Mouse (Mus musculus) lung, postnatal 4 days (tissue): ENCODE results near the gene Pigc.

Experiments used
- DNase-seq, 2 experiments: peaks; one replicate each; pipeline ENCODE4 v3.0.0; 2021

The Pigc gene

DNA sequence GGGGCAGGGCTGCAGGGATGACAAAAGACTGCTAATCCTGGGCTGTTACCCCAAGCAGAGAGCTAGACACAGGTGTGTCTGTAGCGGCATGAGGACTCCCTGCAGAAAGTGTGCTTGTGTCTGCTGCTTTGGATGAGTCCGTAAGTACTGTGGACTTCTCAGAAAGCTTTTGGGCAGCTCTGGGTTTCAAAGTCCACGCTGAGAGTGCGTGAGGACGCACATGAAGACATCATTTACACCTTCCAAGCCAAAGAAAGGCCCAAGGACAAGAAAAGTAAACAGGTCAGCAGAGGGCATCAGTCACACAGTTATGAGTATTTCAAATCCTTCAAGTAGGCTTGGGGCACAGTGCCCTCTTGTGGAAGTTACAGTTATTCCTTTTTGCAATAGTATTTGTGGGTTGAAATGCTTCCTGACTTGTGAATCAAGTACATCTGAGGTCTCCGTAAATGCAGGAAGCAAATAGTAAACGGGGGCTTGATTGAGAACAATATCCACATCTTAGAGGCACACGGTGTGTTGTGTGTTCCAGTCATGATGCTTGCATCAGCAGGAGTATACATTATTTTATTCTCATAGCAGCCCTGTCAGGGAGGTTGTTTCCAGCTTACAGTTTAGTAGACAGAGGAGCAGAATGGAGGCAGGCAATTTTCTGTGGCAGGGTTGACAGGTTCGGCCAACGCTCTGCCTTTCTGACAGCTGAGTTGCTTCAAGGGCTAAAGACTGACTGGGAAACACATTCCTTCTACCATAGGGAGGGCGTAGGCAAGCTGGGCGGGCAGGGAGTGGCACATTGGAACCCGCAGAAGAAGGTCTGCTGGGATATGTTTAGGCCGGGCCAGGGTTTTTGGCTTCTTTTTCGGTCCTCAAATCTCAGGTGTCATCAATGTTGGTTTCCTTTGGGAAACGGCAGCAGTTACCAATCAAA is 7.5 kb downstream of the Pigc start:
- DNase-seq = peak in 1 of 2 experiments; percentile 85

DNA sequence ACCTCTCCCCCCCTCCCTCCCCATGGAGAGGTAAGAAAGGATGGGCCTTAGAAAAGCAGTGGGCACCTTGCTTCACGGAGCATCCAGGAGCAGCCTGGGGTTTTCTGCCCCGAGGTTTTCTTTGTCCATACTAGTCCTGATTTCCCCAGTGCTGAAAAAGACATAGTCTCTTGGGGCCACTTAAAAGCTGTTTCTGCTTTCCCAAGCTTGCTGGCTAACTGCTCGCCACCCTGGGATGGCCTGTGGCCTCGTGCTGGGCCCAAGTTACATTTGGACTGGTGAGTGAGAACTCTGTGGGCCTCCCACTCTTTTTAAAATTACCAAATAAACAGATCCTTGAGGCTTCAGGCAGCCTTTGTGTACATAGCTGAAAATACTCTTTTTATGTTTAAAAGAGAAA is 8.3 kb downstream of the Pigc start:
- DNase-seq = no peak

DNA sequence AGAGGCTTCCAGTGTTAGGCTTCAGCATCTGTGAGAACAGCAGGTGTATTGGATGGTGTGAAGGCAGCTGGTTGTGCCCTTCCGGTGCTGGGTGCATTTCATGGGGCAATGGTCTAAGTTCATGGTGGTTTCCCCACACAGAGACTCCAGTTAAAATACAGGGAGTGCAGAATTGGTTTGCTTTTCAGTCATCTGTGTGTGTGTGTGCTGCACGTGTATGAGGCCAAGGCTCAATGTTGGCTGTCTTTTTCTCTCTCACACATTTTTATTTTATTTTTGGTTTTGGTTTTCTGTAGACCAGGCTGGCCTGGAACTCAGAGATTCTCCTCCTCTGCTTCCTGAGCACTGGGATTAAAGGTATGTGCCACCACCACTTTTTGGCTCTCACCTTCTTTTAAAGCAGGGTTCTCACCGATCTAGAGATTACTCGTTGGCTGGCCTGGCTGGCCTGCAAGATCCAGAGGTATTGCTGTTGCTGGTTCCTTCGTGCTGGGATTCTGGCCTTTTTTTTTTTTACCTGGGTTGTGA is 9.3 kb downstream of the Pigc start:
- no peak for DNase-seq

DNA sequence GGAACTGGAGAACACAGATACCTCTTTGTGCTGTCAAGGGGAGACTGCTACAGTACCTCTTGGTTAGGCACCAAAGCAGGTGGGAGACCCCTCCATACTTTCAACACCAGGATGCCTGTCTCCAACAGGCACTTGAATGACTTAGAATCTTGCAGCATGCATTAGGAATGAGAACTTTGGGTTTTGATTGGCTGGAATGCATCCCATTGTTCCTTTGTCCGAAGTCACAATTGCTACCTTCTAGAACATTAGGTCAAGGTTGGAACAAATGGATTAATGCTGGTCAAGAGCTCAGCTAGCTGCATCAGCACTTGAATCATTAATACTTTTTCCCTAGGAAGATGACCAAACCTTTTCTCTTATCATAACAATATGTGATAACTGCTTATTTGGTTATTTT is 10.6 kb downstream of the Pigc start, which contains the start of gene 4930558K02Rik:
4930558K02Rik (minus strand) TSS at position 101 of the 400 bp plus-strand sequence.
- no peak for DNase-seq

DNA sequence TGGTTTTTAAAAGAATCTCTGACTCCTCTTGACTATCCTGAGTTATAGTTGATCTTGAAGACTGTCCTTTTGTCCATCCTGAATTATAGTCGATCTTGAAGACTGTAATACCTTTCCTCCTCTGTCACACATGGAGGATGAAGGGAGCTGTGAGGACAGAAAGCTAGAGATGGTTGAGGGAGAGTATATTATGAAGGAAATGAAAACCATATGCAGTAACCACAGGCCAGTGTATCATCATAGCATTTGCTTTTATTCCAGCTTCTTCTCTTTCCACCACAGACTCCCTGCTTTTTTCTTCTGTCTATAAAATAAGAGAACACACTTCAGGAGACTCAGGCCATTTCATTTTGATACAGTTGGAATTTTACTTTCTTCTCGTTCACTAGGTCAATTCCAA is 11.1 kb downstream of the Pigc start:
- no peak for DNase-seq

DNA sequence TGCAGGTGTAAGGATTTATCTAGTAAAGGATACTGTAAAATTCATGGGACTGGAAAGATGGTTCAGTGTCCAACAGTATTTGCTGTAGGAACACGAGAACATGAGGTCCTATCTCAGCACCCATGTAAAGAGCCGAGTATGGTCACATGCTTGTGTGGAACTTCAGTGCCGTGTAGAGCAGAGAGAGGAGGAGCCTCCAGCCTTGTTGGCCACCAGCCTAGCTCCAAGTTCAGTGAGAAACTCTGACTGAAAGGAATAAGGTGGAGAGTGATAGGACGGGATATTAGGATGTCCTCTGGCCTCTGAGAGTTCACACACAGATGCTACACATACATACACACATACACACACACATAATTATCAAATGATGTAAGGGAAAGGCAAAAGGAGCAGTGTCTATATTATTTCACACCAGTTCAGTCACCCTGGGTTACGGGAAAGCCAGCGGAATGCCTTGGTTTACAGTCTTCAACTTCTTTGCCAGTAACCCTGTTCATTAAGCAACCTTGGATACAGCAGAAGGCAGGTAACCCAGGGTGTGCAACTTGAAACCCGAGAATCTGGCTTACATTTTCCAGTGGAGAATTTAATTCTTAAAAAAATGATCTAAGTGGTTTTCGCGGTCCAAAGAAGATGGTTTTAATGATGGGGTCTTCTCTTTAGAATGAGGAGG is 11.8 kb downstream of the Pigc start:
- no peak for DNase-seq

DNA sequence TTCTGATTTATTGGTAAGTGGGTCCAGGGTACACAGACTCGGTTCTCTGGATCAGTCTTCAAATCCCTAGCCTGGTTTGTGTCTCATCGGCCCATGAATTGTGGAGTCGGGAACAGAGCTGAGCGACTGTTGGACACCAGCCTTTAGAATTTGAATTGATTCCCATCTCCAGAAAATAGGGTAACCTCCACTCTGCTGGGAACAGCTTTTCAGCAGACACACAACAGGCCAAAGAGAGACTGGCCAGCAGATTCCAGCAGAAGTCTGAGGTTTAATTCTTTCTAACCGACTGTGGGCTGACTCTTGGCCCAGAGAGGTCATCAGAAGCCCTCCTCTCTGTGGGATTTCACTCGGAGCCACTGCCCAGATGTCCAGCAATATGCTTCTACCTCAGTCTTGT is 14.5 kb downstream of the Pigc start:
- no peak for DNase-seq

DNA sequence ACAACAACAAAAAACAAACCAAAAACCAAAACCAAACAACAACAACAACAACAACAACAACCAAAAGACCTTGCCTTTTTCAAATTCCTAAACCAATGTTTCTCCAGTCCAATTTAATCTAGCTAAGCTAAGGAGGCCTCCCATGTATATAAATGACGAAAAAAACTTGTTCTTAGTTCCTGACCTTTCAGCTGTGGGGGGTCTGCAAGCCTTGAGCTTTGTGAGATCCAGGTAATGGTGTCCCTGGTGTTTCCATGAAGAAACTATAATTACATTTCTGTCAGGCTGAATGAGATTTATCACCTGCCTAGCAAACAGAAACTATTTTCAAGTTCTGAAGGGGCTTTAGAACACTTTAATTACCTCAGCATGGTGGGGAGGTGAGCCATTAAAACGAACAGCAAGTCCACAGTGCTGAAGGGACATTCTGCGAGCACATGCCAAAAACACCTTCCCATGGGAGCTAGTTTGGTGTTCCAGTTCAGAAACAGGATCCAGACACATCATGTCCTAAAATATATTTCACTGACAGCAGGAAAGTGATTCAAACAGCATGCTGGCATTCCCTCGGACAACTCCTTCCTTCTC is 15.1 kb downstream of the Pigc start:
- DNase-seq = no peak

DNA sequence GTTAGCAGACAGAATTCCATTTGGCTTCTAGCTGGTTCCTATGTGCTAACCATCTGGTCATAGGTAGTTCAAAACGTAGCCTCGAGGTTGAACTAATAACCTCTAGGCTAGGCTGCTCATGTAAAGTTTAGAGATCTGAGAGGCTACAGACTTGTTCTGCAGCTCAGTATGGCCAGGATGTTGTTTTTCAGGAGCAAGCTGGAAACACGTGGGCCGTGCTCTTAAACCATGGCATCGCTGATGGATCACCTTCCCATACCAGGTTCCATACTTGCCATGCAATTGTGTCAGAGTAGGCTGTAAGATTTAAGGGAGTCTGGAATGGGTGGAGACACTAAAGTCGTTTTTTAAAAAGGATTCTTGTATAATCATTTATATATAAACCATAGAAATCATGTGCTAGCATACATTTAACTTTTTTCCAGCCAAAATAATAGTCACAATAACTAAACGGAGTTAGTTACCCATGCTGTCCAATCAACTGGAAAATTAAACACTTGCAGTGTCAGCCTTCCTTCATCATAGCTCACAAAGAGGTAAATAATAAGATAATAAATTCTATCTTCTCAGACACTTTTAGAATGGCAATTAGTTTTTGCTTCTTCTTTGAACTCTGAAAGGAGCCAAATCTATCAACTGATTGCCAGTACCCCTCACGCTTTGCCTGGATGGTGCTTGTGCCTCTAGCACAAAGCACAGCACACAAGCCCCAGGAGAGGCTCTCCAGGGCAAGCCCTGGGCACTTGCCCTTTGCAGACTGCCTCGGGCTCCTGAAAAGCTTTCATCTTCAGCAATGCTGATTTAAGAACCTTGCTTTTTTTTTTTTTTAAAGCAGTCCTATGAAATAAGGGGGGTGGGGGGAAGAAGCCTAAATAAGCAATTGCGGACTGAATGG is 21.9 kb downstream of the Pigc start:
- DNase-seq = no peak

DNA sequence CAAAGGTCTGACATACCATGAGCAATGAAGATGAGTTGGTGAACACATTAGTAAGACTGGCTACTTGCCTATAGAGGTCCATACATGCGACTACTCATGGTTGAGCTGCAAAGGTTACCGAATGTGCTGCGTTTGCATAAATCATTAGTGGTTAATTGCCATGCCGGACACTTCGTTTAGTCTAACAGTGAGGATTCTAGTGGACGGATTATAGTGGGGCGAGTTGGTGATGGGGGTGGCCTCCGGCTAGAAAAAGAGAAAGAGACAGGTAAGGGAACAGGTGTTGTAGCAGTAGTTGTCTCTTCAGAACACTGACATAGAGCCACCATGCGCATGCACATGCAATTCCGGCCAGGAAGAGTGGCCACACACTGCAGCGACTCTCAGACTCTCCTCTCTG is 22.9 kb downstream of the Pigc start:
- no peak for DNase-seq

DNA sequence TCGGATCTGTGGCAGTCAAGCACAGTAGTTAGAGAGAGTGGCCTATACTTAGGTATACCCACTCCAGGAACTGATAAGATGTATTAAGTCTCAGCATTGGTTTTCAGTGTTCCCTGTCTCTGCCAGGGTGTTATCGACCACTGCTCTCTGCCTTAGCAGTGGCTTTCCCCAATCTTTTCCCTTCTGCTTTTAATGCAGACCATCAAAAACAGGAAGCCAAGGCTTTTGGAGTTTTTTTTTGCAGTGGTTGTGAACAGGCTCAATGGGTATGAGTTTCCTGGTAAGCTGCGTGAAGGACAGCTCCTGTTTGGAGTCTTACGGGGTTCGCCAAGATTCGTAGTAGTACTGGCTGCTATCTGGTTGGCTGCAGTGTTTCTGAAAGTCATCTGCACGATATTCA is 23.4 kb downstream of the Pigc start:
- DNase-seq = no peak

DNA sequence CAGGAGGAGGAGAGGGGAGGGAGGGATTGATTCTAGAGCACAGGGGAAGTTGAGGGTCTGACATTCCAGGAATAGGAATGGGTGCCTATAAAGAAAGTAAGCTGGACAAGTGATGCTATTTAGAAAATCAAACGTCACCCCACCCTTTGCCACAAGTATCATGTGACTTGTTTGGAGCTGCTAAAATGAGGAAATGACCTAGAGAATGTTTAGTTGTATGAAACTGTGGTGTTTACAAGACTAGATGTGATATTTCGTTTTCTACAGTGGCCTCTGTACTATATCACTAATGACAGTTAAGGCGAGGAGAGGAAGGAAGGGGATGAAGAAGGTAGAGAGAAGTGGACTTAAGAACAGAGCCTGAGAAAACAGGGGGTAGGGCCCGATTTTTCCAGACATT is 29.8 kb downstream of the Pigc start:
- no peak for DNase-seq

DNA sequence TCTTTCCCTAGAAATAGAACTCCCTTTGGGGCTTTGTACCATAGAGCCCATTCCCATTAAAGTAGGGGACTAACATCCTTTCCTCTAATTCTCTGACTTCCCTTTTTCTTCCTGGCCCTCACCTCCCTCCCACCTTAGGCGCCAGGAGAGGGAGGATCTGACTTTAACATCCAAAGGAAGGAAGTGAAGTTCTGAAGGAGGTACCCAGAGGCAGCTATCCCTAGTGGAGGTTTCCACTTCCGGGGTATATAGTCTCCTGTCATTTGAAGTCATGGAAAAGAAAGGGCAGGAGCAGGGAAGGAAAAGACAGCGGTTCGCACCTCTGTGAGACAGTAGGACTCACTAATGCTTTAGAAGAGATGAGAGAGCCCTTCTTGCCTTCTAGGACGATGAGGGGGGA is 30.4 kb downstream of the Pigc start:
- no peak for DNase-seq

DNA sequence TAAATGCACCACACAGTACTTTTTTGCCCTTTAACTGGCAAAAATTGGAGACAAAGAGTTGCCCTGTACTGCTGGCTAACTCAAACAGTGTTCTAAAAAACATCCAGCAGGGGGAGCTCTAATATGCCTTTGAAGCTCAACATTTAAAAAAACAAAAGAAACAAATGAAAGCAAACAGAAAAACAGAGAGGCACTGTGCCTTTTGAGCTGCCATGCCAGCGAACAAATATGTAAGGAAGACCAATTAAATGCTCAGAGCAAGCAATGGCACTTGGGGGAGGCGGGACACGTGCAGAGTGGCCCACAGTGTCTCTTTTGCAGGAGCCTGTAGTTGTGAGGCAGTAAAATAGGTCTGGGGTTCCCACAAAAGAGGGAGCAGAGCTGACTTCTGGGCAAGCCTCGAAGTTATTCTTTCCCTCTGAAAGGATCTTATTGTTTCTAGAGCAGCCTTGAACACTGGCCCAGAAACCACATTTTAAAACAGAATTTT is 30.9 kb downstream of the Pigc start:
- DNase-seq = peak; percentile 44 to 54

DNA sequence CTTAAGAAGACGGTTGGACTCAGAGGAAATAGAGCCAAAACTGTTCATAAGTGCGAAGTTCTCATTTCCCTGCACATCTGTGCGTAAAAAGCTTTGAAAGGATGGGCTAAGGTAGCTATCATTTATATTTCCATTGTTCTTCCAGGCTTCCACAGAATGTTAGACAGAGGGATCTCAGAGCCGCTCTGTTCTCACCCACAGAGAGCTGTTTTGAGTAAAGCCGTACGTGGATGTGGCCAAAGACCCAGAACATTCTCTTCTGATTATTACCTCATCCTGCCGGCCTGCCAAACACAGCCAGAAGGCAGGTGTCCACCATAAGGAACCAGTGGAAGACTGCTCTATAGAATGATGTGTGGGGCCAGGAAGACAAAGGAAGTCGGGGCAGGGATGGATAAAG is 32.3 kb downstream of the Pigc start:
- DNase-seq = no peak

DNA sequence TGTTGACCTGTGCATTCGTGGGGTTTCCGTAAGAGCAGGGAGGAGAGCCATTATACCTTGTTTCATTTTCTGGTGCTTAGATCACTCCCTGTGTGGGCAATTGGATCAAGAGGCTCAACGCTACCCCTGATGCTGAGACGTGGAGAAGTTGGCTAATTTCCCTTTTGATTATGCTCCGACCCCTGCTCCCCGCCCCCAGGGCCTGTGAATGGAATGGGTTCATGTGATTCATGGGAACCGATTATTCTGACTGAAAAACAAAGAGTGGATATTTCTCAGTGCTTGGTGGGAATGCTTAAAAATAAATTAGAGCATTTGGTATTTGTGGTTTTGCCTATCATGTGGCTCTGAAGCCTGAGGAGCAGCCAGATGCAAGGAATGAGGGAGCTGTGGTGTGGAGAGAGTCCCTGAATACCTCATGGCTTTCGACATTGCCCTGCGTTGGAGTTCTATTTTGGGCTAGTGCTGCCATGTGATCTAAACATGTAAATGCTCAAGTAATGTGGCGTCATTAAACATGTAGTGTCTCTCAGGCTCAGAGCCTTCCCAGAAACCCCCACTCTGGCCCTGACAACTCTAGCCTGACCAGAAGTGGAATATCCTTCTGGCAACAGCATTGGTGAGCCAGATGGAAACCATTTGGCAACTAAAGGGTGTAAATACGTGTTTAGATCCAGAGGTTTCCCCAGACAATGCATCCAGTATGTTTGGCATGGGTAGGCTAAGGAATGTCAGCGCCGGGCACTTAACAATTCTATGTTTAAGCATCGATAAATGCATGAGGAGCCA is 34.9 kb downstream of the Pigc start:
- DNase-seq = peak; percentile 34 to 42

DNA sequence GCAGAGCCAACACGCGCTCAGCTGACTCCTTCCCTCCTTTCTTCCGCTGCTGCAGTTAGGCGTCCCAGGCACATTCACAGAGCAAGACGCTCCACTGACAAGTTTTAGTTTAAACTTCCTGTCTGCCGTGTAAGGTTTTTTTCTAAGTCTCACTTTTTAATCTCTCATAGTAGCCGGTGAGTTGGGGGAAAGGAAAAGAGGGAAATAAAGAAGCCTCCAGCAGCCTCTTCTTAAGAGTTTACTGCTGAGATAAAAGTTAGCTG is 35.5 kb downstream of the Pigc start:
- DNase-seq = no peak

DNA sequence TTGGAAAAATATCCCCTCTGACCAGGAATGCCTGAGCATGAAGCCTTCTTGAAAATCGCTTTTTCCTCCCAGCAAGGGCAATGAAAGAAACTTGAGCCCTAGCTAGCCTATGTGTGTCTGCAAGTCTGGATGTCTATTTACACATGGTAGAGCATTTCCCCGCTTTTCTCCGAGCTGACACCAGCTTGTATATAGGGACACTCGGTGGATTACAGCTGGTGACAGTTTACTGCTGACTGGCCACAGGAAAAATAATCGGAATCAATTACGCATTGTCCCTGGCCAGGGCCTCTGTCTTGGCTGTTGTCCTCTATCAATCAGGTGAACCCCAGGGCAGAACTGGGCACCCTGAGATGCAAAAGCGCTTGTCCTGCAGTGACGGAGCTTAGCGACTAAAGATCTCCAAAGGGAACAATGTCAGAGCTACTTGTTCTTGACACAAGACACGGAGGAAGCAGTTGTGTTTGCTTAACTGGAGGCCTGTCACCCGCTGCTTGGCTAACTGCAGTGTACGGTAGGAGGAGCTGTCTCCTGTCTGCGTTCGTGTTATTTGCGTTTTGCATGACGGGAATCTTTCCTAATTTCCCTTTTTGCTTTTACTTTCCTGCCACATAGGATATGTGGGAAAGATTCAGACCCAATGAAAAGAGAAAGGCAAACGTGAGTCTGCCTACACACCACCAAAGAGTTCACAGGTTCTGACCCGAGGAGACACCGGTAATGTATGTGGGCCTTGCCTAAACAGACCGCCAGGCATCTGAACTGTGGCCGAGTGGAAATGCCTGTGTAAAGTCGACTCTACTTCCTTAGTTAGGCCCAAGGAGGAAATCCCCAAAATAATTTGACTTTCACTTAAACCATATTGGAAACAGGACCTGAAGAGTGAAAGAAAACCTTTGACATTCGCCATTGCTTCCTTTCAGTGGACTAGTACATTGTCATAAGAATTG is 36.1 kb downstream of the Pigc start:
- peak; percentile 80 to 81 for DNase-seq

DNA sequence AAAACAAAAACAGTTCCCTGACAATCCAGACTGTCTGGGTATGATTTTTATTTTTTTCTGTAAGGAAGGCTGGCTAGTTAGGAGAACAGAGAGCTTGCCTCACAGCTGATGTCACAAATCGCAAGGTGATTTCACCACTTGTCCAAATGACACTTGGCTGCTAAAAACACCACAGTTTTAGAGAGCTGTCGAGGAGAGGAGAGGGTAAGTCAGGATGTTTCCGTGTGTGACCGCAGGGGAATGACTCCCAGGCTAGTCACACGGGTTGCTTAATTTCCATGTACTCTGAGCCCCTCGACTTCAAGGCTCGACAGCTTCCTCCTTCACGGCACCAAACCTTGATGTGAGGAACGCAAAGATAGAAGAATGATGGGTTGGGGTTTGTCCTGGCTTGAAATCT is 37.1 kb downstream of the Pigc start:
- DNase-seq = no peak

DNA sequence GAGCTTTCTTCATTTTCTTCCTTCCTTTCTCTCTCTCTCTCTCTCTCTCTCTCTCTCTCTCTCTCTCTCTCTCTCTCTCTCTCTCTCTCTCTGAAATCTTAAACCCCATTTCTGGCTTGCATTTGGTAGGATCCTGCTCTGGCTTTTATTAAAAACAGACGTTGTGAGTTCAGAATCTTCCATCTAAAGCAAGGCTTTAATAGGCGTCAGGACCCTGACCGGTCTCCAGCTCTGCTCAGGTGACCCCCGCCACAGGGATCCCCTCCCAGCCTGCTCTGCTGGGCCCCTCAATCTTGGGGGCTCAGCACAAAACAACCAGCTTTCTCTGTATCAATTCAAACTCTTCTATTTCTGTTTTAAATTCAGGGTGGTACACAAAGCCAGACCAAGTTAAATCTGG is 39.2 kb downstream of the Pigc start:
- no peak for DNase-seq

DNA sequence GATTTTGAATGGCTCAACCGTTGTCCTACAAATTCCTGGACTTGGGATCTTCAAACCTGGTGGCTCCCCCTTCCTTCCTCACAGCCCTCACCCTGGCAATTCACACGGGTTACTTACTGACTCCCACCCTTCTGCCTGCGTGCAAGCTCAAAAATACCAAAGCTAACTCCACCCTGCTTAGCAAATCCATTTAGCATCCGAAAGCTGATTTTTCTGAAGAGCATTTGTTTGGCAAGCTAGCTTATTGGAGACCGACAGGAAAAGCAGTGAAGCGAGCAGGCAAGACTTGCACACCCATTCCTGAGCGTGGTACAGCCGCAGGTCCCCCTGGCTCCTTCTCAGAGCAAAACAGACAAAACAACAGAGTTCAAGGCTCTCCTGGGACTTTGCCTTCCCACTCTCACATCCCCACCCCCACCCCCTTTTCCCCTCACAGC is 39.7 kb downstream of the Pigc start:
- no peak for DNase-seq
